Mouse (Mus musculus) cerebellum, adult 11-12 months (tissue): ENCODE data around the gene Ngdn.

Source experiments
- DNase-seq: peaks from one replicate; pipeline ENCODE4 v3.0.0; 2022

Ngdn gene

GRCm38 (mm10) chr14:55000814-55001213 lies 14.4 kb upstream of the Ngdn start:
- no peak for DNase-seq

DNA sequence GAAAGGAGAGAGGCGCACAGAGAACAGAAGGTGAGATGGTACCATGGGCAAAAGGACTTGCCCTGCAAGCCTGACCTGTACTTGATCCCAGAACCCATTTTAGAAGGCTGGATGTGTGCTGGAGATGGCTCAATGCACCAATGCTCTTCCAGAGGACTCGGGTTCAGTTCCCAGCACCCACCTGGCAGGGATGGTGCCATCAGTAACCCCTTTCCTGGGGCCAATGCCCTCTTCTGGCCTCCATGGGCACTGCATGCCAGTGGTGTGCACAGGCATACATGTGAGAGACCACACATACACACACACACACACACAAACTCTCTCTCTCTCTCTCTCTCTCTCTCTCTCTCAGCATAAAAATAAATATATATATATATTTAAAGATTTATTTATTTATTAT lies 13.8 kb upstream of the Ngdn start:
- DNase-seq: no peak

- DNase-seq: no peak
These were observed 13.1 kb upstream of the Ngdn start for GRCm38 (mm10) chr14:55001938-55002686.

DNA sequence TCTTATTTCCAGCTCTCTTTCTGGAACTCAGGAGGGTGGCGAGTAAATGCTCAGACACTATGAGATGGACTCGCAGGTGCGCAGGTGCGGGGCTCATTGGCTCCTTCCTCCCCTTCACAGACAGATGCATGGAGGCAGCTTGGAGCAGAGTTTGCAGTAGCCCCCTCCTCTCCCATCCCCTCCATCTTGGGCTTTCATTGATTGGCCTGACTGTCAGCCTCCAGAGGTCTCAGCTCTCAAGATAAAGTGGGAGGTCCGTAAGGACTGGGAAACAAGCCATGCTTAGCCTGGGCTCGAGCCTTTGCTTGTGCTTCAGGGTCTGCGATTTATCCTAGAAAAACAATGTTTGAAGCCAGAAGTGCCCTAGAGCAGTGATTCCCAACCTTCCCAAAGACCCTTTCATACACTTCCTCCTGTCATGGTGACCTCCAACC lies 12.6 kb upstream of the Ngdn start:
- no peak for DNase-seq

DNA sequence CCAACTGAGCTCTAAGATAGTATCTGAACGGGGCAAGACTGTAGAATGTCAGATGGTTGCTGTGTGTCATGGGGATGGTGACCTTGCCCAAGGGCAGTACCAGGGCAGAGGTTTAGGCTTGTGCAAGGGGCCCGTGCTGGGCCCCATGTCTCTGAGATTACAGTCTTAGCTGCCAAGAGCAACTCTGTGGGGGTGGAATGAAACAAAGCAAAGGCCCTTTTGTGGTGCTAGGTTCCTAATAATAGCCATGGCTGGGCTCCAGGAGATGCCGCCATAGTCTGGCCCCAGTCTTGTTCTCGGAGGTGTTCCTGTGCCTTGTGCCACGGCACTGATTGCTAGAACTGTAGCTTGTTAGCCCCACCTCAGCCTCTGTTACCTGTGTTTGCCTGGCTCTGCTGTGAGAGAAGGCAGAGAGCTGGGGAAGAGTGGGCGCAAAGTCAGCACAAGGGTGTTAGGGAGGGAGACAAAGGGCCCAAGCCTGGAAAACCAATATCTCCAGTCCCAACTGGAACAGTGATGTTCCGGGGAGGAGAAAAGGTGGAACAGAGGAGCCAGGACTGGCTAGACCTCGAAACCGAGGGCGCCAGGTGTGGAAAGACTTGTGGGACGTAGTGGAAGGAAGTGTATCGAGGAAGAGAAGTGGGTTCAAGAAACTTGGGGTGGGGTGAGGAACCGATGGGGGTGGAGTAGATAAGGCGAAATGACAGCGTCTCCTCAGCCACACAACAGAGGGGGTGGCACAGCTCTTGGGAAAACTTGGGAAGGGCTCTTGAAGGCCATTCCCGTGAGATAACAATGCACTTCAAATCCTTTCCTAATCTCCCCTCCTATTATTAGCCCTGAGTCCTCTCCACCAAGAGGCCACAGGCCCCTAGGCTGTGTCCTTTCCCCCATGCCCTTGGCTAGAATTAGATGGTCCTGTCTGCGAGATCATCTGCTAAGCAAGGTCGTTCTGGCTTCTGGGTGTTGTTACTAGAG lies 11.1 kb upstream of the Ngdn start:
- no peak for DNase-seq

- no peak for DNase-seq
These were observed 9.7 kb upstream of the Ngdn start for GRCm38 (mm10) chr14:55005506-55005905.

DNA sequence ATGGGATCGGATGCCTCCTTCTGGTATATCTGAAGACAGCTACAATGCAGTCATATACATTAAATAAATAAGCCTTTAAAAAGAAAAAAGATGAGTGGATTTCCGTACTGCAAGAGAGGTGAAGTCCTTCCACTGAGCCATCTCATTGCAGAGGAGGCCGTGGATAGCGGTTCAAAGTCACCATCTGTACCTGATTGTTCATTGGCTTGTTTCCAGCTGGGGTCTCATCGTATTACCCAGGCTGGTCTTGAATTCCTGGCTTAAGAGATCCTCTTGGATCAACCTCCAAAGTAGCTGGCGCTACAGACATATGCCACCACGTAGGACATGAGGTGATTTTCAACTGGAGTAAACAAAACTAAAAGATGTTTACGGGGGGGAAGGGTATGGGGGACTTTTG lies 9.3 kb upstream of the Ngdn start:
- DNase-seq: no peak

- no peak for DNase-seq
These were observed 8.7 kb upstream of the Ngdn start for GRCm38 (mm10) chr14:55006541-55006940.

- no peak for DNase-seq
These were observed 7.9 kb upstream of the Ngdn start for GRCm38 (mm10) chr14:55007120-55007908.

GRCm38 (mm10) chr14:55008417-55008816 lies 6.8 kb upstream of the Ngdn start:
- DNase-seq: no peak

- no peak for DNase-seq
These were observed 4.1 kb upstream of the Ngdn start for GRCm38 (mm10) chr14:55011116-55011515.

DNA sequence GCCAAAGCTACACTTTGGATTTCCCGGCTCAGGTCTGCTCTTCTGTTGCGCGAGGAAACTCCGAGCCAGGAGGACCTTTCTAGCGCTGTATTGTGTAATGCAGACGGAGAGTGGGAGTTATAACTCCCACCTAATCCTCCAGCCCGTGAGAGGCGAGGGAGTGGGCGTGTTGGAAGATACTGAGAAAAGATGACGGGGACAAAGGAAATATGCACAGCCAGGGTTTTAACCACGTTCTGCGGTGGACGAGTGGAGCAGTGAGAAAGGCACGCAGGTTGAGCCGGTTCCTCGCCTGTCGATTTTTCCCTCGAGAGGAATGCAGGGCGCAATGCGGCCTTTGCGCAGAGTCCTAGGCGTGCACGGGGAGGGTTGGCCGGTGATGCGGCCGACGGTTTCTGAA lies 663 bp upstream of the Ngdn start:
- DNase-seq: no peak

- no peak for DNase-seq
These were observed 485 bp downstream of the Ngdn start for GRCm38 (mm10) chr14:55015767-55016111.

DNA sequence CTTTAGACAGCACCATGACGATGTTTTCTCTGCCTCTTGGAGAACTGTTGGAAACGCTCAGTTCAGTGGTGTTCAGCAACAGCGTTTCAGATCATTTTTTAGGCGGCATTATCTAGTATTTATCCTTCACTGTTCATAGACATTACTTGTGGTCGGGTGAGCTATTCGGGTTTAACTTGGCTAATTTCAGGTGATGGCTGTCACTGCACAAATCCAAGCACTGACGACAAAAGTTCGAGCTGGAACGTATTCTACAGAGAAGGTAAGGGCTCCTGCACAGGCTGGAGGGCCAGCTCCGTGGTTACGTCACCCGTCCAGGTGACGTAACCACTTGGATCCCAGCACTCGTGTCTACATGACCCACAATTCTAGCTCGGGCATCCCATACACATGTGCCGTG lies 1.6 kb downstream of the Ngdn start:
- DNase-seq: no peak

- DNase-seq: no peak
These were observed 5.1 kb downstream of the Ngdn start for GRCm38 (mm10) chr14:55020394-55020793.

GRCm38 (mm10) chr14:55023011-55023410 lies 7.8 kb downstream of the Ngdn start:
- no peak for DNase-seq

DNA sequence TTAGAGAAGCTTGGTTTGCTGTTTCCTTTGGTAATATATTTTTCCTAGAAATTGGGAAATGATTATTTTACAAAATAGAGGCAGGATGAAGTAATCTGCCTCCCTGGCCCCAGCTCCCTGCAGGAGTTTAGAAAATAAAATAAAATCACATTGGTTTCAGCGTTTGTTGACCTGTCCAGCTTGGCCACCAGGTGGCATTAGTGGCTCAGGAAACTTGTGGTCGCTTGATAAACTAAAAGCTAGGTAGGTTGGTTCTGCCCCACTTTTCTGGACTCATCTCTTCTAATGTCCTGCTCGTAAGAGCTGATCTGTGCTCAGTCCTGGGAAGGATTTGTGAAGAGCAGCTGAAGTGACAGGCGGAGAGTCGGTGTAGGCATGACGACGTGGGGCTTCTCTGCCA lies 9.0 kb downstream of the Ngdn start:
- peak; percentile 68 for DNase-seq

- no peak for DNase-seq
These were observed 10.3 kb downstream of the Ngdn start for GRCm38 (mm10) chr14:55025527-55025926.

- no peak for DNase-seq
These were observed 12.0 kb downstream of the Ngdn start for GRCm38 (mm10) chr14:55027251-55027650.

DNA sequence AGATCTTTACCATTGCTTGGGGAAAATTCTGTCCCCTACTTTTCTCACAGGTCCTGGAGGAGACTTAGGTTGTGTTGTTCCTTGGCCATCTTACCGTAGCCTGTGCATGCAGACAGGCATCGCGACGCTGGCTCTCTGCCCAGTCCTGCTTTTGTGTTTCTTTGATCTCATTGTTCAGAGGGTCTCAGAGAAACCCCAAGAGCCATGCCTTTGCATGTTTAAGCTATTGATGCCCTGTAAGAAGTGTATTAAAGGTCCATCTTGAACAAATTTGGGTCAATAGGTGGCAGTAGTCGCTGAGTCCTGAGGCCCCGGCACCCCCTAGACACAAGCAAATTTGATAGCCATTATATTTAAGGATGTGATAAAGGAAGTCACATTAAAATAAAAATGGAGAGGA lies 12.4 kb downstream of the Ngdn start:
- DNase-seq: peak; percentile 56

- DNase-seq: no peak
These were observed 13.1 kb downstream of the Ngdn start for GRCm38 (mm10) chr14:55028333-55028835.

- peak; percentile 66 for DNase-seq
These were observed 13.9 kb downstream of the Ngdn start for GRCm38 (mm10) chr14:55029034-55029698.
